Mouse (Mus musculus): ENCODE measurements at regions not wholly inside any gene's neighbourhood (a gene's known extent, or its start where the extent isn't known, plus 50 kb on each side); places are given as distances from the start of the nearest gene placed in this dataset.
A peak's percentile ranks its signal among the peaks of the same experiment; 100 is the strongest.
"Not testable (repeated sequence)": the region's sequence is repeated elsewhere in the genome, so short reads cannot be mapped to it uniquely, and the experiment has no call there.

DNA sequence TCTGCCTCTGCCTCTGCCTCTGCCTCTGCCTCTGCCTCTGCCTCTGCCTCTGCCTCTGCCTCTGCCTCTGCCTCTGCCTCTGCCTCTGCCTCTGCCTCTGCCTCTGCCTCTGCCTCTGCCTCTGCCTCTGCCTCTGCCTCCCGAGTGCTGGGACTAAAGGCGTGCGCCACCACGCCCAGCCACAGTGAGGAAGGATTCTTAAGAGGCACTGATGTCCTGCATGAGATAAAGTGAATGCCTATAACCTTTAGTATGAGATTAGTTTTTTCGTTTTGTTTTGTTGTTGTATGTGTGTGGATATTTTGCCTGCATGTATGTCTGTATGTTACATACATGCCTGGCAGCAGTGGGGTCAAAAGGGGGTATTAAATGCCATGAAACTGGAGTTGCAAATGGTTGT lies 63.2 kb downstream of the Hlx start:
- ATAC-seq (replicated peaks in 1 of 2; ENCODE audit: insufficient read depth in 1 of 2, low FRiP score in 2 of 2, low TSS enrichment in 1 of 2, low read depth in 1 of 2, poor library complexity in 2 of 2, severe bottlenecking in 2 of 2) = not testable (repeated sequence)

GRCm38 (mm10) chr1:184668428-184668827 lies 64.0 kb downstream of the Hlx start:
- no peak for ATAC-seq (replicated peaks in 1 of 2; ENCODE audit: insufficient read depth in 1 of 2, low FRiP score in 2 of 2, low TSS enrichment in 1 of 2, low read depth in 1 of 2, poor library complexity in 2 of 2, severe bottlenecking in 2 of 2)

- no peak for ATAC-seq (replicated peaks in 1 of 2; ENCODE audit: insufficient read depth in 1 of 2, low FRiP score in 2 of 2, low TSS enrichment in 1 of 2, low read depth in 1 of 2, poor library complexity in 2 of 2, severe bottlenecking in 2 of 2)
Observed at GRCm38 (mm10) chr1:184668022-184668421, 64.4 kb downstream of the Hlx start.

DNA sequence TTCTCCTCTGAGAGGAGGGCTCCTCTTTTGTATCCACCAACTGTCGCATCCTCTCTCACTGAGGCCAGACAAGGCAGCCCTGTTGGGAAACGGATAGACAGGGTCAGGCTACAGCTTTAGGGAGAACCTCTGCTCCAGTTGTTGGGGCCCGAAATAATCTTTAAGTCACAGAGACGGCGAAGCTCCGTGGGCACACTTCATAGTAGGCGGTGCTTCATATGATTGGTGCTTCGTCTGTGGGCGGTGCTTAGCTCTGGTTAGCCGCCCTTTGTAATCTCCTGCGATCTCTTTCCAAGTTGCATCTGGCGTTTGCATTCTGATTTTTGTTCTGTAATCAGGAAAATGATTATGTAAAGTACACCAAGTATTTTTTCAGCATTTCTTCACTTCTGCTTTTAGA lies 67.2 kb downstream of the Hlx start:
- peak; percentile 69 to 71; a peak in 3 of 4 replicates for ATAC-seq (replicated peaks in 1 of 2; ENCODE audit: insufficient read depth in 1 of 2, low FRiP score in 2 of 2, low TSS enrichment in 1 of 2, low read depth in 1 of 2, poor library complexity in 2 of 2, severe bottlenecking in 2 of 2)

DNA sequence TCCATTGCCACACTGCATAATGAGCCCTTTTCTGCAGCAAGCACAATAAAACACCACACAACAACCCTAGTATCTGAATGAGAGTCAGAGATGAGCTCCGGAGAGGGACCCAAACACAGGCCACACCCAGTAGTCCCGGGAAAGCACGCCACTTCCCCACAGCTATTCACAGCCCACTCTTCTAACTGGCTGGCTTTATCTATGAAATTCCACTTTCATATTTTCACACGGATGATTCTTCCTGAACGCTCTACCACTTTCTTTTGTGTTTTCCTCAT lies 68.4 kb downstream of the Hlx start:
- no peak for ATAC-seq (replicated peaks in 1 of 2; ENCODE audit: insufficient read depth in 1 of 2, low FRiP score in 2 of 2, low TSS enrichment in 1 of 2, low read depth in 1 of 2, poor library complexity in 2 of 2, severe bottlenecking in 2 of 2)

- no peak for ATAC-seq (replicated peaks in 1 of 2; ENCODE audit: insufficient read depth in 1 of 2, low FRiP score in 2 of 2, low TSS enrichment in 1 of 2, low read depth in 1 of 2, poor library complexity in 2 of 2, severe bottlenecking in 2 of 2)
Observed at GRCm38 (mm10) chr1:184663300-184664097, 68.9 kb downstream of the Hlx start.

DNA sequence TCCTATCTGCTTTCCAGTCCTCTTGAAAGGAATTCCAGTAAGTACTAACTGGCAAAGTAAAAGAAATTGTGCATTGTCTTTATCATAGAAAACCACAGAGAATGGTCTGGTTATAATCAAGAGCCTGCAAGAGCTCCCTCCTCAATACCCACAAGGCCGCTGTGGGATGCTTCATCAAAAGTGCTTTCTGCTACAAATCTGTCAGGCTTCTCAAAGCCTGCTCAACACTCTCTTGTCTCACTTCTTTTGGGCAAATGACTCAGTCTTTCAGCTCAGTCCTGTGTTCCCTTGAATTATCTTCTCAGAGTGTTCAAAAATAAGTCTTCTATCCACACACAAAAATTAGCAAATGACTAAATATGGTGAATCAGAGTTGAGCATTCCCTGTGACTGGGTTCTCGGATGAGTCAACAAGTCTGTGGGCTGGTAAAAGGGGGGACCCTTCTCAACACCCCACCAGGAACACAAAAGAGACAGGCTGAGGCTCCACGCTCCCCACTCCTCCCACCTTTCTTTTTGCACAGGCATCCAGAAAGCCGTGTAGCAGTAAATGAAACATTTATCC lies 81.8 kb downstream of the Hlx start:
- no peak for ATAC-seq (replicated peaks in 1 of 2; ENCODE audit: insufficient read depth in 1 of 2, low FRiP score in 2 of 2, low TSS enrichment in 1 of 2, low read depth in 1 of 2, poor library complexity in 2 of 2, severe bottlenecking in 2 of 2)

GRCm38 (mm10) chr1:184647920-184648540 lies 84.4 kb downstream of the Hlx start:
- ATAC-seq (replicated peaks in 1 of 2; ENCODE audit: insufficient read depth in 1 of 2, low FRiP score in 2 of 2, low TSS enrichment in 1 of 2, low read depth in 1 of 2, poor library complexity in 2 of 2, severe bottlenecking in 2 of 2) = no peak

DNA sequence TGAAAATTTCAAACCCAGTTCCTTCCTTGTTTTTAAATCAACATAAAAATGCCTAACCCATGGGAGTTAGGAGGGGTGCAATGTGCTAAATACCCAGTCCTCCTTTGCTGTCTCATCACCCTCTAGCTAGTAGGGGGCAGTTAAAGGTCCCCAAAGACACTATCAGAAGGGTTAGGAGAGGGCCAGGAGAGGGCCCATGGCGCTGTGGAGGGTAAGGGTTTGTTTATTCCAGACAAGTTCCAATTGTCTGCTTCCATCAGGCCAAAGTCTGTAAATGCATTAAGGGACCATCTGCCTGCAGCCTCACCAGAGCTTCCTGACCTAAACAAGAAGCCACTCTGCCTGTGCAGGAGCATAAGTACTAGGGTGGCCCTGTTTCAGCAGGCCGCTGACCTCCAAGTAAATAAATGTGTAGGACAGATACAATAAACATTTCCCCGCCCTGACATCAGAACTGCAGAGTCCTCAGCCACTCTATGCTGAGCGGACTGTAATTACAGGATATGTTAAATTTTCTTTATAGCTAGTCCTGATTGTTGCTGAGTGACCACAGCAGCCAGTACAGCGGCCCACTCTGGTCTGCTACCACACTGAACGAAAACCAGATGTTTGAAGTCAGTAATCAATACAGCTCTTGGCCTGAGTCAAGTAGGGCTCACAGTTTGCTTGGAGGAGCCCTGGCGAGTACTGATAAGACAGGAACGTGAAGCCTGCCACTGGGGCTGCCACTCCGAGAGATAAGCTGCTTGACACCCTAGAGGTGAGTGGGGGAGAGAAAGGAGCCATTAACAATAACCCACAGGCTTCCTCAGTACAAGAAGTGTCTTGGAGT lies 87.4 kb downstream of the Hlx start:
- peak; percentile 28 to 77; a peak in 3 of 4 replicates for ATAC-seq (replicated peaks in 1 of 2; ENCODE audit: insufficient read depth in 1 of 2, low FRiP score in 2 of 2, low TSS enrichment in 1 of 2, low read depth in 1 of 2, poor library complexity in 2 of 2, severe bottlenecking in 2 of 2)

- no peak for ATAC-seq (replicated peaks in 1 of 2; ENCODE audit: insufficient read depth in 1 of 2, low FRiP score in 2 of 2, low TSS enrichment in 1 of 2, low read depth in 1 of 2, poor library complexity in 2 of 2, severe bottlenecking in 2 of 2)
Observed at GRCm38 (mm10) chr1:184630695-184631475, 101.5 kb downstream of the Hlx start.

DNA sequence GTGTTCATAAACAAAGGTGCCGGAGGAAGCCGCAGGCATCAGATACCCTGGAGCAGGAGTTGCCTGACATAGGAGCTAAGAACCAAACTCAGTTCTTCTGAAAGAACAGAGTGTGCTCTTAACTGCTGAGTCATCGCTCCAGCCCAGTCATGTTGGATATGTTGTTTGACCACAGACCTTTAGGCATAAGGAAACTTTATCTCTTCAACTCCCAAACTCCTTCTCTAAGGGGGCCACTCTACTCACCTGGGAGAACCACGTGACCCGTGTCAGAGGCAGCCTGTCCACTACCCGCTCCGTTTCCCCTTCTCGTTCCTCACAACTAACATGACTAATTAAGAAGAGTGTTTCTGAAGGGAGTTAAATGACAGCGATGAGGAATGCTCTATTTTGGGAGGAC lies 103.2 kb downstream of the Hlx start:
- ATAC-seq (replicated peaks in 1 of 2; ENCODE audit: insufficient read depth in 1 of 2, low FRiP score in 2 of 2, low TSS enrichment in 1 of 2, low read depth in 1 of 2, poor library complexity in 2 of 2, severe bottlenecking in 2 of 2) = peak; percentile 49 to 52; a peak in 3 of 4 replicates

DNA sequence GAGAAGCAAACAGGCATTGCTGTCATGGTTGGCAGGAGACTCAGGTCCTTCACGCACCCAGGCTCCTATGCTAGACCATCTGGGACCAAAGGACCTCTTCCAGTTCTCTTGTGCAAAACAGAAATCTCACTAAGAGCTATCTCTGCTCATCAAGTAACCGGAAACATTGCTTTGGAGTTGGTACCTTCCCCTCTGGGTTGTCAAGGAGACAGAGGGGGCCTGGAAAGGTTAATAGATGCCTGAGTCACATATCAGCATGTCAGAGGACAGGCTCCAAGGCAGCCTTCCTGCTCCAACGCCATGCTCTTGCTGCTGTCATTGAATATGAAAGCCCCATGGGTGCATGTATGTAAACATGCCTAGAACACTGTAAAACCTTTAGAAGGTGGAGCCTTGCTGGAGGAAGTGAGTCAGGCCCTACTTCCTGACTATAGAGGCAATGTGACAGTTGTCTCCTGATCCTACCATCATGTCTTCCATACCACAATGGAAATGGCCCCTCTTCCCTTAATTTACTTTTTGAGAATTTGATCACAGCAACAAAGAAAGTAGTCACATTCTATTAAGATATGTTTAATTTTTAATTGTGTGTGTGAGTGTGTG lies 103.8 kb downstream of the Hlx start:
- peak in 1 of 2 experiments; percentile 37; a peak in 1 of 4 replicates for ATAC-seq (replicated peaks in 1 of 2; ENCODE audit: insufficient read depth in 1 of 2, low FRiP score in 2 of 2, low TSS enrichment in 1 of 2, low read depth in 1 of 2, poor library complexity in 2 of 2, severe bottlenecking in 2 of 2)

DNA sequence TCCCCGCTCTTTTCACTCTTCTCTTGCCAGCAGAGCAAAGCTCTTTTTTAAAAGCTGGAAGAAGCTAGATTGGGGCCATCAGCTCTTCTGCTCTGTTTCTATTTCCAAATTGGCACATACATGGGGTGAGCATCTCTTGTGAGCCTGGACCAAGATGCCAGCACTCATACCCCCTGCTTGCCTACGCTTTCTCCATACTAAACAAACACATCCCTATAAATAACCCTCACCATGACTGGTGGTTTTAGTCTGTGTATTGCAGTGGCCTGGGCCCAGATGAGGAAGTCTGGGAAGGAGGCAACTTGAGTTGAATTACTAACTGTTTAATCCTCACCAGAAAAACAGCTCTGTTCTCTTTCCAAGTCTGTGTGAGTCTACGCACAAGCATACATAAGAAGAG lies 110.0 kb downstream of the Hlx start:
- ATAC-seq (replicated peaks in 1 of 2; ENCODE audit: insufficient read depth in 1 of 2, low FRiP score in 2 of 2, low TSS enrichment in 1 of 2, low read depth in 1 of 2, poor library complexity in 2 of 2, severe bottlenecking in 2 of 2) = peak; percentile 57 to 67

DNA sequence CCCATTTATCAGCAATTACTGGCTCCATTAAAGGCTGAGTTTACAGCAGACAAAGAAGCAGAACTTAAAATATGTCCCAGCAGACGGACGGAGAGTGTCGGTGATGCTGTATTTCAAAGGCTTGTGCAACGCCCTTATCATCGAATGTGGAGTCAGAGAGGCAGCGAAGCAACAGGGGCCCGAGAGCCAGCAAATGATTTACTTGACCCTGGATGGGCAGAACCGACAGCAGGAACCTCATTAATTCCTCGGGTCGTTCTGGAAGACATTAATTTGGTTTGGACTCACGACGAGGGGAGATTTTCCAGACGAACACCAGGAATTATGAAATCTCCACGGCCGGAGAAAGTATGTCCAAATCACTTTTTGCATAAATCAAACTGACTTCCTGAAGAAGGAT lies 110.5 kb downstream of the Hlx start:
- ATAC-seq (replicated peaks in 1 of 2; ENCODE audit: insufficient read depth in 1 of 2, low FRiP score in 2 of 2, low TSS enrichment in 1 of 2, low read depth in 1 of 2, poor library complexity in 2 of 2, severe bottlenecking in 2 of 2) = no peak

DNA sequence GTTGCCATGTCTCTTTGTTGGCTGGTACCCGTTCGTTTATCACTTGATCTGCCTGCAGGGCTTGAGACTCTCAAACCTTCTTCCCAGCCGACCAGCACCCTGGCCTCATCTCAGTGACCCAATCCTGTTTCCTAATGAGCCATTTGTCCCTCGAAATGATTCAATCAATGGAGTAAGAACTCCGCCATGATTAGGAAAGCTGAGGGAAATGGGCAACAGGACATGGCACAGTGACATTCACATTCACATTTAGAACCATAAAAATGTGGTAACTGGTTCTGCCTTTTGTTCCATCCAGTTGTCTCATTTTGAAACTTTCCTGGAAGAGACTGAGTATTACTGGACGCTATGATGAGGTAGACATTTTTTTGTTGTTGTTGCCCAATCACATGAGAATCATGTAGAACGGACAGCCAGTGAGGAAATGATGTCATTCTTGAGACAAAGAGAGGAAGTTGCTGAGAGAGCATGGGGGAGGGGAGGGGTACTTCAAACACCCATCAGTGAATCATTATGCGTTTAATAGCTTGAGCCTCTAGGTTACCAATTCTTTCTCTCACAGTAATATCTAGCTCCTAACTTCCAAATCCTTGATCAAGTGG lies 114.5 kb downstream of the Hlx start:
- ATAC-seq (replicated peaks in 1 of 2; ENCODE audit: insufficient read depth in 1 of 2, low FRiP score in 2 of 2, low TSS enrichment in 1 of 2, low read depth in 1 of 2, poor library complexity in 2 of 2, severe bottlenecking in 2 of 2) = peak; percentile 40 to 71; a peak in 2 of 4 replicates

GRCm38 (mm10) chr1:184615991-184616390 lies 116.4 kb downstream of the Hlx start:
- no peak for ATAC-seq (replicated peaks in 1 of 2; ENCODE audit: insufficient read depth in 1 of 2, low FRiP score in 2 of 2, low TSS enrichment in 1 of 2, low read depth in 1 of 2, poor library complexity in 2 of 2, severe bottlenecking in 2 of 2)
